Mouse (Mus musculus) thymus, postnatal 10 days (tissue): ENCODE results near the gene Ston2.

Source experiments
- DNase-seq, 2 experiments: peaks; one replicate each; pipeline ENCODE4 v3.0.0; 2021; ENCODE audit warnings: low spot score in 2 of 2

Ston2 gene

DNA sequence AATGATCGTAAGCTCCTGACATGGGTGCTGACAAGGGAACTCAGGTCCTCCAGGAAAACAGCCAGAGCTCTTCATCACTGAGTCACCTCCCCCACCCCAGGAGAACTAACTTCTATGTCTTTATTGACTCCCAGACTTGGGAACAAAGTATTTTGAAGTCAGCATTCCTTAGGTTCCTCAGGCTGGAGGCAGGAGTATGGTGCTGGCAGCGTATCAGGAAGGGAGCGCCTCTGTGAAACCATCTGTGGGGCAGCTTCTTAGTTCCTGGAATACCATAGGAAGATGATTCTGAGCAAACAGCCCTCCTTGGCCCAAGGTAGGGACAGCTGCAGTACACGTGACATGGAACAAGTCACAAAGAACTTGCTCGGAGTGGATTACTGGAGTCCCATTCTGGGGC, 84.7 kb downstream of the Ston2 start:
- no peak for DNase-seq

DNA sequence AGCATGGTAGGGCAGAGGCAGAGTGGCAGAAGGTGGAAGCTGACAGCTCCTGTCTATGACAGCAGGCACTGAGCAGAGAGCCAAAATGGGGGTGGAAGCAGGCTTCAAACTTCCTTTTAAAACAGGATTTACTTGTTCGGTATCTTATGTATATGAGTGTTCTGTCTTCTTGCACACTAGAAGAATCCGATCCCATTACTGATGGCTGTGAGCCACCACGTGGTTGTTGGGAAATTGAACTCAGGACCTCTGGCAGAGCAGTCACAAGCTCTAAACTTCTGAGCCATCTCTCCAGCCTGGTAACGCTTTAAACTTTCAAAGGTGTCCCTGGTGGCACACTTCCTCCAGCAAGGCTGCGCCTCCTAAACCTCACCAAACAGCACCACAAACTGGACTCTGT, 85.4 kb downstream of the Ston2 start:
- DNase-seq = no peak

- no peak for DNase-seq
Measured at GRCm38 (mm10) chr12:91699451-91700141, 88.6 kb downstream of the Ston2 start.

GRCm38 (mm10) chr12:91696231-91696630, 92.0 kb downstream of the Ston2 start:
- DNase-seq = no peak

DNA sequence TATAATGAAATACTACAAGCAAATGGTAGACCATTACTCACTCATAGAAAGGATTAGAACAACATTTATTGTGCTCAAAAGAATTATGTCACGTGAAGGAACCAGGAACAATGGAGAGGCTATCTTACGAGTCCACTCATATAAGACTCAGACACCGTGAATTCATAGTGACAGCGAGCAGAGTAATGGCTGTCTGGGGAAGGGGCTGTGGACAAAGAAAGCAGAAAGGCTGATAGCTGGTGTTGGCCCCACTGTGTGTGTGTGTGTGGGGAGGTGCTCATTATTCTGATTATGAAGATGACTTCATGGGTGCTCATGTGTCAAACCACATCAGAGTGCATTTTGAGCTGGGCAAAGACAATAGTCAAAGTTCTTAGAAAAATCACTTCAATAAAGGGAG, 92.4 kb downstream of the Ston2 start:
- DNase-seq = no peak

DNA sequence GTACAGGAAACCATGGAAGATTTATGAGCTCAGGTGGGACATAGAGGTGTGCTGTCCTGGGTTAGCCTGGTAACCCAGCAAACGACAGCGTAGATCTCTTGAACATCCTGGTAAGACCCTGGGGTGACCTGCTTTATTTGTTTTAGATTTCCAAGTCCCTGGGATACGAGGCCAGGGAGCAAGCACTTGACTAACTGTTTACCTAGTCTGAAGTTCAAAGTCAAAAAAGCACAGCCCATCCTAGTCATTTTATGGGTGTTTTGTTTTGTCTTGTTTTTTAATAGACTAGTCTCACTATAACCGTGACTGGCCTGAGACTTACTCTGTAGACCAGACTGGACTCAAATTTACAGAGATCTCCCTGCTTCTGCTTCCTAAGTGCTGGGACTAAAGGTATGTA, 93.4 kb downstream of the Ston2 start:
- DNase-seq = no peak

DNA sequence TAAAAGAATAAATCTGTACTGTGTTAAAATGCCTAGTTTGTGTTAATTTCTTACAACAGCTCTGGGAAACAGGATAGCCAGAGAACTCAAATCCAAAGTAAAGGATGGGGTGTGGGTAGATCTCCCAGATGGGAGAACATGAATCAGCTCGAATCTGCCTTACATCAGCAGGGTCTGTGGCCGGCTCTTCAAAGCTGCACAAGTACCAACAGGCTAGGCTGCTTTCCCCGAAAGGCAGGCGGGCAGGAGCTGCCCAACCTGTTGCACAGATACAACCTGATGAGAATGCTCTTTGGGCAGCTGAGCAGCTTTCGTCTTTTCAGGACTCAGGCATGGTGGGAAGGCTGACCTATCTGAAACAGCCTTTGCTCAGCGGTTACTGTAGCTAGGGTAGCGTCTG, 94.6 kb downstream of the Ston2 start:
- no peak for DNase-seq

DNA sequence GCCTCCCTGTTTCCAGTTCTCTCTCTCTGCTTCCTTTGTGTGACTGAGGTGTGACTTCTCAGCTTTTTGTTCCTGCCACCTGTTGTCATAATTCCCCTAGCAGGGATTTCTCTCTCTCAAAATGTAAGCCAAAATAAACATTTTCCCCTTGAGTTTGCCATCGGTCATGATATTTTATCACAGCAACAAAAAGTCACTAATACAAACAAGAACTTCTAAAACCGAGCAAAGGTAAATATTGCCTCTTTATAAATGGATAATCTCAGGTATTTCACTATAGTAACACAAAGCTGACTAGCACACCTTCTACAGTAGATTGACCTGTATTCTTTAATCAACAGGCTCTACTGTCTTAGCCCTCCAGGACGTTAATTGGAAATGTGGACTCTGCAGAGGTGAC, 95.2 kb downstream of the Ston2 start:
- DNase-seq = no peak

DNA sequence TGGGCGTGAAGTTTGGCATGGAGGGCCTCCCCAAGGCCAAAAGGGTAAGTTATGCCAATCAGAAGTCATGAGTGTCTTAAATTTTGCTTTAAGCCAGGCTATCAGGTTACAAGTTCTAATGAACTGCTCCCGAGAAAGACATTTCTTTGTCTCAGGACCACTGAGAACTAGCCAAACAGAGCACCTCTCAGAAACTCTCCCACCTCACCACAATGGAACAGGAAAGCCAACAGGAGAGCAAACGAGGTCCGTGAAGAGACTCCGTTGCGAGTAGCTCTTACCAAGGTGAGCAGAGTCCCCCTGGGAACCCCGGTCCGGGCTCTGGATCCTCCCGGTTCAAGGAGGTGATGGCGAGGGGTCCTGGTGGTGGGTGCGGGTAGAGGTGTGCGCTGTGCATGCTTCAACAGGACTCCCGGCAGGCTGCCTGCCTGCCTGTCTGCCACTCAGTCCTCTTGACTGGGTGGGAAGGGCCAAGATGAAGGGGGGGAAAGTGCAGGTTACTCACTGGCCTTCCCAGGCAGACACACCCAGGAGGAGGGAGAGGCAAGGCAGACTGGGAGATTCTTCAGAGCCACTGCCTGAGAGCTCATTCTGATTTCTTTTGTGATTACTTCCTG, 102.4 kb downstream of the Ston2 start:
- no peak for DNase-seq

DNA sequence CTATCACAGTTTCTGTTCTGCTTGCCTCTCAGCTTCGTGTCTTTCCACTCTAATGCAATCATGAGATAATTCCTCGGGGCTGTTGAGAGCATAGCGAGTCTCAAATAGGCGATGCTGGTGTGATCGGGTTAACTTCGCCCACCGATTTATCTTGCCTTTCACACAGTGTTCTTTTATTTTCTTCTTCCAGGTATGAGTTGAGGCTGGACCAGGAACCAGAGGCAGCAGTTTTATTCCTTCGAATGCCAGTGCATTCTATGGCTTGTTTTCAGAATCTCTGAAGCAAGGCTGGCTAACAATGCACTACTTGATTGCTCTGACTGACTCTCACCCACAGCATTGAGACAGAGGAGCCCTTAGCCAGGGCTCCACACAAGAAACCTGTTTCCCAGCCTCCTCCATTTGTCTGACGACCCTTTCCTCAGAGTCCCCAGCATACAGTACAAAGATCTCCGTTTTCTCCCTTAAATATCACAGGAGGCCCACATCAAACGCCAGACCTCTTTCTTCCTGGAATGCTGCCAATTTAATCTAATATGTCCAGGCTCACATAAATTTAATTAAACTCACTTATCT, 103.3 kb downstream of the Ston2 start:
- no peak for DNase-seq

DNA sequence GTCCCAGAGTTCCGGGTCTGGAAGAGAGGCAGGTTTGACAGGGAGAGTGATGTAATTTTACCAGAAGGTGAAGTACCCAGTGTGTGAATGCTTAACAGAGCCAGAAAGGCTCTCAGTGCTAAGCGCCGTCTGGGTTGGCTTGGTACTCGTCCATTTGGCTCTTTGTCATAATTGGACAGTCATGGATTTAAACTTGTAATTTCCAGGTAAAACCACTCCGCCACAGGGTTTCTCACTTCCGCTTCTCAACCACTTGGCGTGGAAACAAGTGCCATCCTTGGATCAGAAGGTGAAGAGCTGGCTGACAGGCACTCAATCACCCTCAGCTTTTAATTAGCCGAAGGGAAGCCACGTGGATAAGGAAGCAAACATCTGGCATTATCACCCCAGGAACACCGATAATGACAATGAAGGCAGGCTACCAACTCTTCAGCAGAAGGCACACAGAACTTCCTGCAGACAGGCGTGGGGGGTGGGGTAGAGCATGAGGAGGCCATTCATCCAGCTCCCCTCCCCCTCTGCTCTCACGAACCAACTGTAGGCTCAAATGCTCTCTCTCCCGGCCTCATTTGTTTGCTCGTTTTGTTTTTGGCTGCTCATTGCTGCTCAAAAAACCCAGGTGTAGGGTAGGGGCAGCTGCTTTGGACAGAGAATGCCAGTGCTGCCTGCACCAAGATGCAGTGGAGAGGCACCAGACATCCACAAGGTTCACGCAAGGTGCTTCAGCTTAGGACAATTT, 103.9 kb downstream of the Ston2 start:
- peak; percentile 34 to 58 for DNase-seq

DNA sequence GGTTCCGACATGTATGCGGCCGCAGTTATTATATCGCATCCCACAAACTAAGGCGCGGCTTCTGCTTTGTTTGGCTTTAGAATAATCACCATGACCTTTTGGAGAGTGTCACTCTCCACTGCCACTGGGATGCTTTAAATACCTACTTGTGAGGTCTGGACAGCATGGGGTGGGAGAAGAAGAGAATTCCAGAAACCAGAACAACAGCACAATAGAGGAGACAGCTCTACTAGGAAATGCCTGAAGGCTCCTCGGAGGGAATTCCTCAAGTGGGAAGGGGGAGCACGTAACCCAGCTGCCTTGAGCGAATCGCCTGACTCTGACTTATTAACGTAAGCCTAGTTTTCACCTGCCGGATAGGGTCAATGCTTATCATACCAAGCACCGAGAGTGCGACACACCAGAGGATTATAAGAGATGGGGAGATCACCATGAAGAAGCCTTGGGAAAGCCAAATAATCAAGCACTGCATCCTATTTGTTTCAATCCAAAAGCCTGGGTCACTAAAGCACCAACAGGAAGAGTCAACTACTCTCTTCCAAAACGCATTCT, 104.6 kb downstream of the Ston2 start:
- DNase-seq = no peak

DNA sequence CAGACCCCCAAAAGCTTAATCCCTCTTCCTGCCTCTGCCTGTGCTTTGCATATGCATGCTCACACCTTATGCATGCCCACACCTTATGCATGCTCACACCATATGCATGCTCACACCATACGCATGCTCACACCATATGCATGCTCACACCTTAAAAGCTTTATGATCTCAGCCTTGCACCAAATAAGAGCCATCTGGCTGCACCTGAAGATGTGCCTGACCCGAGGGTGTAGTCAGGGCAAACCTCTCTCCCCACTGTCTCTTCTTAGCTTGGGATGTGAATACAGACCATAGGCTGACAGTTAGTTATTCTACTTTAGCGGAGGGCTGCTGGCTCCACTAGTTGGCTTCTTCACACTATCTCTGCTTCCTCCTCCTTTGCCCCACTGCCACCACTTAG, 105.1 kb downstream of the Ston2 start:
- DNase-seq = no peak

- no peak for DNase-seq
Measured at GRCm38 (mm10) chr12:91679320-91680064, 108.7 kb downstream of the Ston2 start.

GRCm38 (mm10) chr12:91675937-91676336, 112.2 kb downstream of the Ston2 start:
- no peak for DNase-seq

DNA sequence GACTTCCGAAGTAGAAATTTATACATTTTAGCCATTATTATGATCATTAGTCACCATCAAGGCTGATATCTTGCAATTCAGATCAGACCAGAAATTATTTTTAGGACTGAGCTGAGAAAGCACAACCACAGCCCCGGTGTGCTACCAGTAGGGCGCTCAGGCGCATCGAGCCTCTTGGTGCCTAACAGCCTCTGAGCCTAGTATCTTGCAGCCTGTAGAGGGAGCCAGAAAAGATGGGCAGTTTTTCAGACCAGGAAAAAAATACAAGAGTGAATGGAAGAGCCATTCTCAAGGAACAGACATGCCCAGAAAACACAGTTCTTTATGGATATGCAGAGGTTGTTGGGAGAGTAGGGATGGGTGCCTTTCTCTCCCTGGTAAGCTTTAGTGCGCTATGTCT, 115.0 kb downstream of the Ston2 start:
- peak in 1 of 2 experiments; percentile 21 for DNase-seq

DNA sequence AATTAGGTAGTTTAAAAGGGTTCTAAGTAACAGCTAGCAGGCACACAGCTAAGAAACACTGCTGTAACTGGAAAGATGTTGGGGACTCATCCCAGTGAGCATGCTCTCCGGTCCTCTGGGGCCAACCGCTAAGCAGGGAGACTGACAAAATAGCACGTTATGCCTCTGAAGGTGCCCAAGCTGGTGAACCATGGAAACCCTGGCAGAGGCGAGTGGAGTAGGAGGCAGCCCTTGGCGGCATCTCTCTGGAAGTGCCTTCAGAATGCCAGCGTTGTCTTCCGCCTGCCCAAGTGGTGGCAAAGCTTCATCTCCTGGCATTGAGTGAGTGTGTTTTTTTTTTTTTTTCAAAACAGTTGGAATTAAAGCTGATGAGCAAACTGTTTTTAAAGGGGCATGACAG, 115.7 kb downstream of the Ston2 start:
- no peak for DNase-seq

DNA sequence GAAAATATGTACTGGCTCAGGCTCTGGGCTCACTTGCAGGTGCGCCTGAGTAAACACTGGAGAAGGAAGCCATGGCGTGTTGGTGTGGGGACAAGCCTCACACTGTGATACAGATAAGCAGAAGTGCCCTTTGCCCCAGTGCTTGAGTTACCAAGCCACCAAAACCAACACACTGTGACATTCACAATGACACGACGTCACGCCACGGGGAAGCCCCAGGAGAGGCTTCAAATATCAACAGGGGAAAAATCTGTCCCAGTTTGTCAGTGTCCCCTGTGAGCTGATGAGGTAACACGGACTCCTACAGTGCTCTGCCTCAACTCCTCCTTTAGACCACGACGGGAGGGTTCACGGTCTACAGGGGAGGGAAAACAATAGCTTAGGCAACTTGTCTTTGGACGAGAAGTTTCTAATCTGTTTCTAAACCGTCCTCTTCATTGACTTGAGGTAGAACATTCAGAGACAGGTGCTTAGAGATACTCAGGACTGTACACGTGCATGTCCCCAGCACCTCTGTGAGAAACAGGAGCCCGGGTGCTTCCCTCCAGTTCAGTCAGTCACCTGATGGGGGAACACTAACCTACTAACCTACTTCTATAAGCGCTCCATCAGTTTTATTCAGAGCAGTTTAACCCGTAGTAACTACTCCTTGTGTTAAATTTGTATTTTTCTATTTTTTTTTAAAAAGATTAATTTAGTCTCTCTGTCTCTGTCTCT, 119.5 kb downstream of the Ston2 start:
- DNase-seq = peak; percentile 40 to 54

DNA sequence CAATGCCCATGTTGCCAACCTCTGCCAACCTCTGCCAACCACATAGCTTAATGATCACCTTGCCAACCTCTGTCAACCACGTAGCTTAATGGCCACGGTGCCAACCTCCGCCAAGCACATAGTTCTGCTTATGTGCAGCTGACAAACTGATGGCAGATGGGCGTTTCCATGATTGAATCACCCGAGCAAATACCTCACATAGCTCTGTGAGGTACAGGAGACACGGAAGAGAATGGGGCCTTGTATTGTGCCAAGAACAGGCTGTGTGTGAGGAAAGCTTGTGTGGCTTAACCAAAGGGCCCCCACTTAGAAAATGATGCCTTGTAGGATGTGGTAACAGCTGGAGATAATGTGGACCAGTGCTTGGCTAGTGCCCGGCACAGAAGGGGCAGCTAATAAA, 120.4 kb downstream of the Ston2 start:
- no peak for DNase-seq

DNA sequence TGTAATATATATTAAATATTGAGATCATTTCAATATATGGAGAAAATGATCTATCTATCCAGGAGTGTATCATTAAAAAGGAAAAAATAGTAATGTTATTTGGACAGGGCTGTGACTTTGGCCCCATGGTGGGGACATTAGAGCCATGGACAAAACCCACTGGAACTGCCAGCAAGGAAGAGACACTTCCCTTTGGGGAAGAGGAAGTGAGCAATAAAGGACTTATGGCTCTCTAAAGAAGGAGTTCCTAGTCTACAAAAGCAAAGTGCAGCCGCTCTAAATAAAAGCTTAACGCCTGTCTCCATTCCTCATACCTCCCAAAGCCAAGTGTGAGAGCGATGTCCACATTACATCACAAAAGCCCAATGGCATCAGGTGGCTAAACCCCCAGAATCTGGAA, 121.6 kb downstream of the Ston2 start:
- DNase-seq = no peak

DNA sequence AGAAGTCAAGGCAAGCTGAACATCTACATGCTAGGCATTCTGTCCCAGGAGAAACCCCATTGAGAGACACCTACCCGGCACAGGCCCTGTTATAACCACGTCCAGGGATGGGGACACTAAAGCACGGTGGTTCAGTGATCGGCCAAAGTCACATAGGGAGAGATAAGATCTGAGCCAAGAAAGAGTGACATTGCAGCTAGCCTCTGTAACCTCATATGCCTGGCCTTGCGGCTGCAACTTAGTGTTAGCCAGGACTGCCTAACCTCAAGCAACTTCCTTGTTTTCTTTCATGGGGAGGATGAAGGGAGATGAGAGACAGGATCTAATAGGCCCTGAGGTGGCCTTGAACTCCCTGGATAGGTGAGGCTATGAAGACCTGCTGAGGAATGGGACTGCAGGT, 122.8 kb downstream of the Ston2 start:
- DNase-seq = no peak
